Mouse (Mus musculus): ENCODE results near the gene Helz. TPM values are rescaled to one million over a fixed set of nuclear protein-coding genes. Genes with fewer than 3 reads are reported as not detected.

The Helz gene
- polyA plus RNA-seq, 1 experiment = 23.3 TPM

GRCm38 (mm10) chr11:107529320-107529719, 18.4 kb upstream of the Helz start:
- 6% methylated on average over 8 of the region's 8 CpGs for WGBS
- DNase-seq (ENCODE audit: low read depth in 1 of 2, low spot score in 2 of 2) = peak in 1 of 2 experiments; percentile 11

DNA sequence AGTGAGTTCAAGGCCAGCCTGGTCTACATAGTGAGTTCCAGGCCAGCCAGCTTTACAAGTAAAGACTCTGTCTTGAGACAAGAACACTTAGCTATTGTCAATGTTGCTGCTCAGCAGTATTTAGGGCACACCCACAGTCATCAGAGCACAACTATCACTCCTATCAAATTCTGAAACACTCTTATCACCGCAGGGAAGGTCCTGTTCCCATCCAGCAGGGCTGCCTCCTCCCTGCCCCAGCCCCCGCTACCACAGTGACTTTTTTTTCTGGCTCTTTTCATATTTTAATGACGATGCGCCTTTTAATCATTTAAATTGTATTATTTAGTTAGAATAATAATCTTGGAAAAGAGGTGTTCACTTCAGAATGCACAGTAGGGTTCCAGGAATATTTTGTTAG, 16.3 kb upstream of the Helz start:
- TF ChIP-seq POLR2A (IDR thresholded peaks at IDR 0.05; ENCODE audit: low read depth, low read length) (no peak), CTCF (IDR thresholded peaks at IDR 0.05; ENCODE audit: extremely low read depth, insufficient read depth, insufficient read length, insufficient replicate concordance) (no peak)
- no peaks in the 10 kb centered on the region for H3K27me3 ChIP-seq (ENCODE audit: control insufficient read depth, insufficient read depth, low read length)
- WGBS = 73% methylated on average over 4 of the region's 4 CpGs
- H3K4me3 ChIP-seq (ENCODE audit: extremely low read depth, insufficient read depth, insufficient read length) = no peak overlapping the region
- no peaks in the 10 kb centered on the region for H3K4me1 ChIP-seq (ENCODE audit: control insufficient read depth, insufficient read depth, insufficient read length)
- no peak for DNase-seq (ENCODE audit: low read depth in 1 of 2, low spot score in 2 of 2)
- no peak overlapping the region for H3K27ac ChIP-seq (ENCODE audit: insufficient read depth, low read length)
- no peaks in the 10 kb centered on the region for H3K36me3 ChIP-seq (ENCODE audit: control insufficient read depth, insufficient read depth, low read length)

More at GRCm38 (mm10) chr11:107529320-107529719, 18.4 kb upstream of the Helz start:
- Histone ChIP-seq H3K4me3 (ENCODE audit: extremely low read depth, insufficient read depth, insufficient read length) (no peak overlapping the region), H3K27me3 (ENCODE audit: control insufficient read depth, insufficient read depth, low read length) (no peaks in the 10 kb centered on the region), H3K36me3 (ENCODE audit: control insufficient read depth, insufficient read depth, low read length) (no peaks in the 10 kb centered on the region), H3K4me1 (ENCODE audit: control insufficient read depth, insufficient read depth, insufficient read length) (no peaks in the 10 kb centered on the region), H3K27ac (ENCODE audit: insufficient read depth, low read length) (no peak overlapping the region)
- TF ChIP-seq POLR2A (IDR thresholded peaks at IDR 0.05; ENCODE audit: low read depth, low read length) (no peak), CTCF (IDR thresholded peaks at IDR 0.05; ENCODE audit: extremely low read depth, insufficient read depth, insufficient read length, insufficient replicate concordance) (no peak)

DNA sequence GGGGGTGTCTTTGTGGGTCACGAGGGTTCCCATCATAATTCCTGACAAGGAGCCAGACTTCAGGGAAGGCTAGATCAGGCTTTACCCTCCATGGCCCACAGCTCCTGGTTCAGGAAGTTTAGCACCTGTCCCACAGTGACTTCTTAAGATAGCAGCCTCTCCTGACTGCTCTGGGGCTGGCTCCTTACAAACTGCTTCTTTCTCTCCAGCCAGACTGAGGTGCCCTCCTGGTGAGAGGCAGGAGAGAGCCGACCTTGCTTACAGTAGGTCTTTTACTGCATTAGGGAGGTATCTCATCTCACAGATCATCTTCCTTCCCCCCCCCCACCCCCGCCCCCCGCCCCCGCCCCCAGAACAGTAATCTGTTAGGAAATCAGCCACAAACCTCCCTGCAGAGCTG, 15.5 kb upstream of the Helz start:
- DNase-seq (ENCODE audit: low read depth in 1 of 2, low spot score in 2 of 2) = no peak
- Histone ChIP-seq H3K4me1 (ENCODE audit: control insufficient read depth, insufficient read depth, insufficient read length) (no peaks in the 10 kb centered on the region), H3K4me3 (ENCODE audit: extremely low read depth, insufficient read depth, insufficient read length) (no peak overlapping the region)

DNA sequence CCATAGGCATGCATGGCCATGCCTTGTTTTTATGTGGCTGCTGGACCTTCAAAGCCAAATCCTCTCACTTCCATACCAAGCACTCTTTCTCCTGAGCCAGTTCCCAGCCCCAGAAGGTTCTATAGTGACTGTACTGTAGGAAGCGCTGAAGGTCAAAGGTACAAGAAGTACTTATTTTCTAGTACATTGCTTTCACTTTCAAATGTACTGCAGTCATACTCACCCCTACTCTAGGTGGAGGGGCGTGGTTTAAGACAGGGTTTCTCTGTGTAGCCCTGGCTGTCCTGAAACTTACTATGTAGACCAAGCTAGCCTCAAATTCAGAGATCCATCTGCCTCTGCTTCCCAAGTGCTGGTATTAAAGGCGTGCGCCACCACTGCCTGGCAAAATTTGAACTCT, 8.7 kb upstream of the Helz start:
- TF ChIP-seq POLR2A (IDR thresholded peaks at IDR 0.05; ENCODE audit: low read depth, low read length) = no peak
- TF ChIP-seq CTCF (IDR thresholded peaks at IDR 0.05; ENCODE audit: extremely low read depth, insufficient read depth, insufficient read length, insufficient replicate concordance) = no peak
- Histone ChIP-seq H3K27ac (ENCODE audit: insufficient read depth, low read length) (no peak overlapping the region), H3K4me1 (ENCODE audit: control insufficient read depth, insufficient read depth, insufficient read length) (peaks cover 6% of the 10 kb centered on the region; the same call in 1 of the 2 replicates), H3K27me3 (ENCODE audit: control insufficient read depth, insufficient read depth, low read length) (no peaks in the 10 kb centered on the region), H3K4me3 (ENCODE audit: extremely low read depth, insufficient read depth, insufficient read length) (no peak overlapping the region), H3K36me3 (ENCODE audit: control insufficient read depth, insufficient read depth, low read length) (no peaks in the 10 kb centered on the region)
- DNase-seq (ENCODE audit: low read depth in 1 of 2, low spot score in 2 of 2) = no peak
- WGBS = 74% methylated on average over 4 of the region's 4 CpGs

More for the DNA sequence above, 15.5 kb upstream of the Helz start:
- Histone ChIP-seq H3K36me3 (ENCODE audit: control insufficient read depth, insufficient read depth, low read length) (no peaks in the 10 kb centered on the region), H3K27ac (ENCODE audit: insufficient read depth, low read length) (no peak overlapping the region), H3K27me3 (ENCODE audit: control insufficient read depth, insufficient read depth, low read length) (no peaks in the 10 kb centered on the region)
- WGBS = 38% methylated on average over 5 of the region's 5 CpGs
- TF ChIP-seq CTCF (IDR thresholded peaks at IDR 0.05; ENCODE audit: extremely low read depth, insufficient read depth, insufficient read length, insufficient replicate concordance) = no peak
- TF ChIP-seq POLR2A (IDR thresholded peaks at IDR 0.05; ENCODE audit: low read depth, low read length) = no peak

DNA sequence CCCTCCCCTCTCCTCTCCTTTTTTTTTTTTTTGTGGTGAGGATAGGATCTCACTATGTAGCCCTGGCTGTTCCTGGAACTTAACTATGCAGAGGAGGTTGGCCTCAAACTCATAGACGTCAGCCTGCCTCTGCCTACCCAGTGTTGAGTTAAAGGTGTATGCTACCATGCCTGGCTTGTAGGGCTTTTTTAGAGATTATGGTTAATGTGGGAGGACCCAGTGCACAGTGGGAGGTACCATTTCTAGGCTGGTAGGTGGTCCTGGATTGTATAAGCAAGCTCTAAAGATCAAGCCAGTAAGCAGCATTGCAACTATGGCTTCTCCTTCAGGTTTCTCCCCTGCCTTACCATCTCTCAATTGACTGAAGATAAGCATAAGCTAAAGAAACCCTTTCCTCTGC, 7.4 kb upstream of the Helz start:
- 67% methylated on average over 1 of the region's 1 CpGs for WGBS
- TF ChIP-seq CTCF (IDR thresholded peaks at IDR 0.05; ENCODE audit: extremely low read depth, insufficient read depth, insufficient read length, insufficient replicate concordance) (no peak), POLR2A (IDR thresholded peaks at IDR 0.05; ENCODE audit: low read depth, low read length) (no peak)
- no peak overlapping the region for H3K27ac ChIP-seq (ENCODE audit: insufficient read depth, low read length)
- no peaks in the 10 kb centered on the region for H3K27me3 ChIP-seq (ENCODE audit: control insufficient read depth, insufficient read depth, low read length)
- H3K4me3 ChIP-seq (ENCODE audit: extremely low read depth, insufficient read depth, insufficient read length) = no peak overlapping the region
- DNase-seq (ENCODE audit: low read depth in 1 of 2, low spot score in 2 of 2) = no peak
- peaks cover 6% of the 10 kb centered on the region; the same call in 1 of the 2 replicates for H3K4me1 ChIP-seq (ENCODE audit: control insufficient read depth, insufficient read depth, insufficient read length)
- H3K36me3 ChIP-seq (ENCODE audit: control insufficient read depth, insufficient read depth, low read length) = no peaks in the 10 kb centered on the region

- WGBS = 78% methylated on average over 13 of the region's 13 CpGs
- Histone ChIP-seq H3K4me3 (ENCODE audit: extremely low read depth, insufficient read depth, insufficient read length) (no peak overlapping the region), H3K4me1 (ENCODE audit: control insufficient read depth, insufficient read depth, insufficient read length) (peaks cover 7% of the 10 kb centered on the region), H3K36me3 (ENCODE audit: control insufficient read depth, insufficient read depth, low read length) (peaks cover 1% of the 10 kb centered on the region), H3K27ac (ENCODE audit: insufficient read depth, low read length) (no peak overlapping the region), H3K27me3 (ENCODE audit: control insufficient read depth, insufficient read depth, low read length) (peaks cover 8% of the 10 kb centered on the region)
- no peak for DNase-seq (ENCODE audit: low read depth in 1 of 2, low spot score in 2 of 2)
- TF ChIP-seq CTCF (IDR thresholded peaks at IDR 0.05; ENCODE audit: extremely low read depth, insufficient read depth, insufficient read length, insufficient replicate concordance) (no peak), POLR2A (IDR thresholded peaks at IDR 0.05; ENCODE audit: low read depth, low read length) (no peak)
Measured at GRCm38 (mm10) chr11:107545747-107546476, 1.8 kb upstream of the Helz start.

- Histone ChIP-seq H3K4me1 (ENCODE audit: control insufficient read depth, insufficient read depth, insufficient read length) (peaks cover 7% of the 10 kb centered on the region), H3K27ac (ENCODE audit: insufficient read depth, low read length) (no peak overlapping the region), H3K4me3 (ENCODE audit: extremely low read depth, insufficient read depth, insufficient read length) (peak overlapping the region; percentile 94), H3K27me3 (ENCODE audit: control insufficient read depth, insufficient read depth, low read length) (peaks cover 8% of the 10 kb centered on the region), H3K36me3 (ENCODE audit: control insufficient read depth, insufficient read depth, low read length) (peaks cover 4% of the 10 kb centered on the region)
- no peak for TF ChIP-seq POLR2A (IDR thresholded peaks at IDR 0.05; ENCODE audit: low read depth, low read length)
- TF ChIP-seq CTCF (IDR thresholded peaks at IDR 0.05; ENCODE audit: extremely low read depth, insufficient read depth, insufficient read length, insufficient replicate concordance) = no peak
- peak in 1 of 2 experiments; percentile 16 for DNase-seq (ENCODE audit: low read depth in 1 of 2, low spot score in 2 of 2)
- under 1% methylated on average over 37 of the region's 37 CpGs for WGBS
Measured at GRCm38 (mm10) chr11:107546667-107547301, 946 bp upstream of the Helz start.

Measured in spleen, adult 2 months (tissue).